Mouse (Mus musculus) hindbrain, embryonic 13.5 days (tissue): ENCODE results near the gene Gm49336. TPM values are rescaled to one million over a fixed set of nuclear protein-coding genes. Genes with fewer than 3 reads are reported as not detected.

Source experiments
- ATAC-seq: fragments of 200-750 bp; cut with Nextera tagmentation; 2 replicates; pipeline ENCODE4 v1.8.0; 2017; ENCODE audit warnings: moderate TSS enrichment; ENCODE audit not compliant: low FRiP score
- H3K27ac ChIP-seq: fragments of 300-500 bp; sonication (generic); 2 replicates; pipeline ENCODE4 v1.5.1; 2015; ENCODE audit warnings: inconsistent platforms, mild to moderate bottlenecking, moderate library complexity
- H3K27me3 ChIP-seq: fragments of 300-500 bp; sonication (generic); 2 replicates; pipeline ENCODE4 v1.6.1; 2015; ENCODE audit warnings: mild to moderate bottlenecking, inconsistent platforms
- H3K36me3 ChIP-seq: fragments of 300-500 bp; sonication (generic); 2 replicates; pipeline ENCODE4 v1.6.1; 2015; ENCODE audit warnings: mild to moderate bottlenecking, inconsistent platforms
- H3K4me1 ChIP-seq: fragments of 300-500 bp; sonication (generic); replicated peaks from 2 replicates; pipeline ENCODE4 v1.6.1; 2015; ENCODE audit warnings: inconsistent platforms
- H3K4me2 ChIP-seq: fragments of 300-500 bp; sonication (generic); 2 replicates; pipeline ENCODE4 v1.6.1; 2015; ENCODE audit warnings: inconsistent platforms, mild to moderate bottlenecking, moderate library complexity
- H3K4me3 ChIP-seq: fragments of 300-500 bp; sonication (generic); 2 replicates; pipeline ENCODE4 v1.5.1; 2015; ENCODE audit warnings: mild to moderate bottlenecking, inconsistent platforms
- H3K9ac ChIP-seq: fragments of 300-500 bp; sonication (generic); 2 replicates; pipeline ENCODE4 v1.6.1; 2015; ENCODE audit warnings: mild to moderate bottlenecking, inconsistent platforms
- H3K9me3 ChIP-seq: fragments of 300-500 bp; sonication (generic); 2 replicates; pipeline ENCODE4 v1.6.1; 2016; ENCODE audit warnings: inconsistent platforms
- WGBS: fragments of 180-500 bp; shearing (Covaris S2); methylation state at CpG from one replicate; pipeline ENCODE4 v1.1.7; 2015; 5-methylcytosine and 5-hydroxymethylcytosine counted together
- polyA plus RNA-seq: library from polyadenylated mRNA; unstranded; fragments of >200 nt; fragmentation: Nextera tagmentation; extraction: Ambion mirVana; gene quantifications from 2 replicates; pipeline ENCODE4 v1.2.1, GENCODE M21; 2015

Gene Gm49336
- polyA plus RNA-seq, 1 experiment from 2014 or later, result 51.7 TPM

GRCm38 (mm10) chr14:60215000-60215399, 36.3 kb downstream of the Gm49336 start:
- no peak overlapping the region for H3K4me3 ChIP-seq
- no peak overlapping the region for H3K27ac ChIP-seq
- no peak for ATAC-seq
- H3K4me1 ChIP-seq, result no peaks in the 10 kb centered on the region
- no peak overlapping the region for H3K9ac ChIP-seq
- 93% methylated on average over 3 of the region's 3 CpGs for WGBS
- H3K27me3 ChIP-seq, result no peaks in the 10 kb centered on the region
- no peak overlapping the region for H3K4me2 ChIP-seq
- no peaks in the 10 kb centered on the region for H3K9me3 ChIP-seq
- H3K36me3 ChIP-seq, result peaks cover 20% of the 10 kb centered on the region

- Histone ChIP-seq H3K36me3 (peaks cover 12% of the 10 kb centered on the region), H3K9me3 (no peaks in the 10 kb centered on the region), H3K27me3 (no peaks in the 10 kb centered on the region), H3K4me2 (no peak overlapping the region), H3K9ac (no peak overlapping the region), H3K27ac (no peak overlapping the region), H3K4me3 (no peak overlapping the region), H3K4me1 (no peaks in the 10 kb centered on the region)
- no peak for ATAC-seq
- 84% methylated on average over 1 of the region's 1 CpGs for WGBS
Observed at GRCm38 (mm10) chr14:60214040-60214439, 37.3 kb downstream of the Gm49336 start.

- H3K4me3 ChIP-seq, result no peak overlapping the region
- WGBS, result 93% methylated on average over 7 of the region's 7 CpGs
Observed at GRCm38 (mm10) chr14:60209166-60209565, 42.1 kb downstream of the Gm49336 start.

GRCm38 (mm10) chr14:60204993-60205392, 46.3 kb downstream of the Gm49336 start:
- no peaks in the 10 kb centered on the region for H3K9me3 ChIP-seq
- no peak overlapping the region for H3K4me3 ChIP-seq
- H3K36me3 ChIP-seq, result no peaks in the 10 kb centered on the region
- no peaks in the 10 kb centered on the region for H3K27me3 ChIP-seq
- no peak for ATAC-seq
- 90% methylated on average over 6 of the region's 6 CpGs for WGBS
- H3K4me2 ChIP-seq, result no peak overlapping the region
- no peaks in the 10 kb centered on the region for H3K4me1 ChIP-seq
- no peak overlapping the region for H3K27ac ChIP-seq
- no peak overlapping the region for H3K9ac ChIP-seq

More at GRCm38 (mm10) chr14:60209166-60209565, 42.1 kb downstream of the Gm49336 start:
- ATAC-seq, result no peak
- Histone ChIP-seq H3K4me1 (no peaks in the 10 kb centered on the region), H3K27ac (no peak overlapping the region), H3K27me3 (no peaks in the 10 kb centered on the region), H3K9me3 (no peaks in the 10 kb centered on the region), H3K36me3 (no peaks in the 10 kb centered on the region), H3K9ac (no peak overlapping the region), H3K4me2 (no peak overlapping the region)

- WGBS, result 88% methylated on average over 7 of the region's 7 CpGs
- no peaks in the 10 kb centered on the region for H3K9me3 ChIP-seq
- no peak within 1 kb of the TSS for H3K4me3 ChIP-seq
- ATAC-seq, result no peak
- H3K27ac ChIP-seq, result no peak within 1 kb of the TSS
- no peak within 1 kb of the TSS for H3K4me2 ChIP-seq
- no peaks in the 10 kb centered on the region for H3K36me3 ChIP-seq
- no peaks in the 10 kb centered on the region for H3K27me3 ChIP-seq
- H3K9ac ChIP-seq, result no peak within 1 kb of the TSS
- no peaks in the 10 kb centered on the region for H3K4me1 ChIP-seq
Observed at GRCm38 (mm10) chr14:60196884-60197283, 54.4 kb downstream of the Gm49336 start, which contains the start of gene Atp8a2. Gene Atp8a2, minus strand, starts transcription at chr14:60197179.

- H3K4me3 ChIP-seq, result no peak overlapping the region
- no peak overlapping the region for H3K27ac ChIP-seq
- 94% methylated on average over 5 of the region's 5 CpGs for WGBS
- no peak for ATAC-seq
- H3K9me3 ChIP-seq, result no peaks in the 10 kb centered on the region
- H3K9ac ChIP-seq, result no peak overlapping the region
- H3K36me3 ChIP-seq, result no peaks in the 10 kb centered on the region
- no peaks in the 10 kb centered on the region for H3K27me3 ChIP-seq
- no peak overlapping the region for H3K4me2 ChIP-seq
- H3K4me1 ChIP-seq, result no peaks in the 10 kb centered on the region
Observed at GRCm38 (mm10) chr14:60195999-60196398, 55.3 kb downstream of the Gm49336 start.

- no peak for ATAC-seq
Observed at GRCm38 (mm10) chr14:60194606-60195005, 56.7 kb downstream of the Gm49336 start.

GRCm38 (mm10) chr14:60189771-60190170, 61.5 kb downstream of the Gm49336 start:
- no peak overlapping the region for H3K9ac ChIP-seq
- no peaks in the 10 kb centered on the region for H3K36me3 ChIP-seq
- H3K27ac ChIP-seq, result no peak overlapping the region
- H3K4me1 ChIP-seq, result no peaks in the 10 kb centered on the region
- no peaks in the 10 kb centered on the region for H3K9me3 ChIP-seq
- ATAC-seq, result no peak
- no peaks in the 10 kb centered on the region for H3K27me3 ChIP-seq
- H3K4me2 ChIP-seq, result no peak overlapping the region
- no peak overlapping the region for H3K4me3 ChIP-seq
- WGBS, result 81% methylated on average over 5 of the region's 5 CpGs

More at GRCm38 (mm10) chr14:60194606-60195005, 56.7 kb downstream of the Gm49336 start:
- Histone ChIP-seq H3K4me2 (no peak overlapping the region), H3K4me3 (no peak overlapping the region), H3K27me3 (no peaks in the 10 kb centered on the region), H3K9ac (no peak overlapping the region), H3K4me1 (no peaks in the 10 kb centered on the region), H3K9me3 (no peaks in the 10 kb centered on the region), H3K36me3 (no peaks in the 10 kb centered on the region), H3K27ac (no peak overlapping the region)
- WGBS, result 86% methylated on average over 1 of the region's 1 CpGs

GRCm38 (mm10) chr14:60188201-60188825, 63.0 kb downstream of the Gm49336 start:
- H3K4me1 ChIP-seq, result no peaks in the 10 kb centered on the region
- H3K9ac ChIP-seq, result no peak overlapping the region
- H3K27ac ChIP-seq, result no peak overlapping the region
- no peaks in the 10 kb centered on the region for H3K36me3 ChIP-seq
- no peak overlapping the region for H3K4me2 ChIP-seq
- H3K4me3 ChIP-seq, result no peak overlapping the region
- no peak for ATAC-seq
- no peaks in the 10 kb centered on the region for H3K27me3 ChIP-seq
- no peaks in the 10 kb centered on the region for H3K9me3 ChIP-seq
- WGBS, result 84% methylated on average over 5 of the region's 5 CpGs

GRCm38 (mm10) chr14:60181306-60181705, 70.0 kb downstream of the Gm49336 start:
- Histone ChIP-seq H3K36me3 (peaks cover 6% of the 10 kb centered on the region; the same call in 1 of the 2 replicates), H3K27me3 (peaks cover 11% of the 10 kb centered on the region), H3K9me3 (no peaks in the 10 kb centered on the region), H3K27ac (no peak overlapping the region), H3K9ac (no peak overlapping the region), H3K4me3 (no peak overlapping the region), H3K4me2 (no peak overlapping the region), H3K4me1 (peaks cover 27% of the 10 kb centered on the region)
- ATAC-seq, result no peak
- 94% methylated on average over 2 of the region's 2 CpGs for WGBS

GRCm38 (mm10) chr14:60178571-60178955, 72.7 kb downstream of the Gm49336 start:
- peak overlapping the region; percentile 77 for H3K4me3 ChIP-seq
- no peaks in the 10 kb centered on the region for H3K9me3 ChIP-seq
- peak overlapping the region; percentile 87 for H3K4me2 ChIP-seq
- peaks cover 6% of the 10 kb centered on the region; the same call in 1 of the 2 replicates for H3K36me3 ChIP-seq
- peaks cover 36% of the 10 kb centered on the region for H3K27me3 ChIP-seq
- ATAC-seq, result no peak
- peak overlapping the region; percentile 94; the same call in 1 of the 2 replicates for H3K9ac ChIP-seq
- H3K4me1 ChIP-seq, result peaks cover 33% of the 10 kb centered on the region
- 63% methylated on average over 2 of the region's 2 CpGs for WGBS
- H3K27ac ChIP-seq, result 0 out of 2 replicates have a peak overlapping the region, but pooled peaks have one; percentile 94

- peaks cover 36% of the 10 kb centered on the region for H3K27me3 ChIP-seq
- H3K9ac ChIP-seq, result peak overlapping the region; percentile 94
- 24% methylated on average over 30 of the region's 37 CpGs for WGBS
- peaks cover 6% of the 10 kb centered on the region; the same call in 1 of the 2 replicates for H3K36me3 ChIP-seq
- no peaks in the 10 kb centered on the region for H3K9me3 ChIP-seq
- peak overlapping the region; percentile 77 for H3K4me3 ChIP-seq
- peak overlapping the region; percentile 94 for H3K27ac ChIP-seq
- H3K4me2 ChIP-seq, result peak overlapping the region; percentile 87
- H3K4me1 ChIP-seq, result peaks cover 35% of the 10 kb centered on the region
- peak; percentile 51 for ATAC-seq
Observed at GRCm38 (mm10) chr14:60177614-60178570, 73.4 kb downstream of the Gm49336 start.
